8 mouse cellular contexts compared by ENCODE assay signal in genomic region chr2:29054545-29054935, GRCm38 (mm10). TPM values are rescaled to one million over a fixed set of nuclear protein-coding genes. Genes with fewer than 3 reads are reported as not detected.
A peak's percentile ranks its signal among the peaks of the same experiment; 100 is the strongest.
DNase-seq lines count a peak whose midpoint lies in the region; ATAC-seq and TF ChIP-seq lines count a peak whose summit lies in the region.

No protein-coding gene starts in this region.

- H3K4me2 ChIP-seq in hindbrain, embryonic 13.5 days, result peak overlapping the region; percentile 76
- peak overlapping the region; percentile 79 for H3K4me2 ChIP-seq in midbrain, embryonic 12.5 days (replicated peaks)

- DNase-seq in kidney, adult 2 months, result no peak
- DNase-seq in kidney, postnatal 36 days, result no peak
- no peak for DNase-seq in cerebellum, adult 9-10 months
- no peak for DNase-seq in yolk sac, embryonic 10.5 days (ENCODE audit: low spot score)
- DNase-seq in layer of hippocampus, postnatal 14 days (ENCODE audit: low spot score in 2 of 2), result no peak

- peak overlapping the region; percentile 67 for H3K9ac ChIP-seq in hindbrain, embryonic 13.5 days
- H3K9ac ChIP-seq in midbrain, embryonic 12.5 days (replicated peaks), result peak overlapping the region; percentile 56

- no peaks in the 10 kb centered on the region for H3K9me3 ChIP-seq in hindbrain, embryonic 13.5 days
- no peaks in the 10 kb centered on the region for H3K9me3 ChIP-seq in midbrain, embryonic 12.5 days

- 0 out of 2 replicates have a peak, but pooled peaks cover 5% of the 10 kb centered on the region for H3K4me1 ChIP-seq in kidney, adult 2 months (ENCODE audit: control insufficient read depth, insufficient read depth, low read length)
- peaks cover 16% of the 10 kb centered on the region for H3K4me1 ChIP-seq in bone marrow macrophage, adult 2 months (ENCODE audit: control insufficient read depth, insufficient read depth, low read length)
- peaks cover 19% of the 10 kb centered on the region for H3K4me1 ChIP-seq in hindbrain, embryonic 13.5 days (replicated peaks)
- H3K4me1 ChIP-seq in midbrain, embryonic 12.5 days, result peaks cover 24% of the 10 kb centered on the region

- no peak; the same call in none of the 2 replicates for ATAC-seq in hindbrain, embryonic 13.5 days (ENCODE audit: low FRiP score)
- ATAC-seq in midbrain, embryonic 12.5 days (ENCODE audit: low FRiP score, low read depth), result 0 out of 2 replicates have a peak, but pooled peaks have one; percentile 21

- no peaks in the 10 kb centered on the region for H3K36me3 ChIP-seq in kidney, adult 2 months (ENCODE audit: control insufficient read depth, insufficient read depth, low read length)
- no peaks in the 10 kb centered on the region for H3K36me3 ChIP-seq in hindbrain, embryonic 13.5 days
- H3K36me3 ChIP-seq in midbrain, embryonic 12.5 days, result no peaks in the 10 kb centered on the region

- no peak for TF ChIP-seq CTCF in kidney, adult 2 months (conservative IDR thresholded peaks at IDR 0.05; ENCODE audit: insufficient read depth, insufficient read length, low read depth, low read length)
- TF ChIP-seq CTCF in bone marrow macrophage, adult 2 months (IDR thresholded peaks at IDR 0.05; ENCODE audit: low read depth, low read length), result no peak

- no peaks in the 10 kb centered on the region for H3K27me3 ChIP-seq in kidney, adult 2 months (replicated peaks; ENCODE audit: control insufficient read depth, insufficient read depth, low read length)
- H3K27me3 ChIP-seq in hindbrain, embryonic 13.5 days, result peaks cover 66% of the 10 kb centered on the region
- H3K27me3 ChIP-seq in midbrain, embryonic 12.5 days, result peaks cover 48% of the 10 kb centered on the region

- H3K4me3 ChIP-seq in kidney, adult 2 months (ENCODE audit: insufficient read depth, low read depth, low read length), result peak overlapping the region; percentile 76
- H3K4me3 ChIP-seq in bone marrow macrophage, adult 2 months (ENCODE audit: insufficient read depth, low read length), result peak overlapping the region; percentile 55
- H3K4me3 ChIP-seq in hindbrain, embryonic 13.5 days, result peak overlapping the region; percentile 50
- H3K4me3 ChIP-seq in midbrain, embryonic 12.5 days, result peak overlapping the region; percentile 51

- 2% methylated on average over 30 of the region's 30 CpGs for WGBS in kidney, adult 2 months
- 1% methylated on average over 30 of the region's 30 CpGs for WGBS in hindbrain, embryonic 13.5 days
- 2% methylated on average over 28 of the region's 30 CpGs for WGBS in midbrain, embryonic 12.5 days

- H3K27ac ChIP-seq in kidney, adult 2 months (ENCODE audit: insufficient read depth, low read depth, low read length), result no peak overlapping the region
- no peak overlapping the region for H3K27ac ChIP-seq in bone marrow macrophage, adult 2 months (ENCODE audit: insufficient read depth, low read depth, low read length)
- H3K27ac ChIP-seq in hindbrain, embryonic 13.5 days, result no peak overlapping the region
- H3K27ac ChIP-seq in midbrain, embryonic 12.5 days (replicated peaks), result no peak overlapping the region

- TF ChIP-seq POLR2A in kidney, adult 2 months (IDR thresholded peaks at IDR 0.05; ENCODE audit: low read depth, low read length), result no peak
- TF ChIP-seq POLR2A in bone marrow macrophage, adult 2 months (IDR thresholded peaks at IDR 0.05; ENCODE audit: borderline replicate concordance, low read depth, low read length), result no peak

RNA-seq across cellular contexts. Expression of gene Cfap77, which starts 0.3 kb away (rescaled TPM):
- polyA plus RNA-seq in kidney, adult 2 months (2012; rRNA removed), result 0.31 and 0.61 TPM in 2 replicates
- not detected in 2 replicates for polyA plus RNA-seq in bone marrow macrophage, adult 2 months (2012; ENCODE audit: insufficient read depth, insufficient read length, missing spikeins)
- 0.18 and 0.22 TPM in 2 replicates for polyA plus RNA-seq in hindbrain, embryonic 13.5 days (2015; fragmentation: Nextera tagmentation; extraction: Ambion mirVana)
- 0.47 and 0.64 TPM in 2 replicates for polyA plus RNA-seq in midbrain, embryonic 12.5 days (2016; fragmentation: Nextera tagmentation; extraction: Ambion mirVana)
- total RNA-seq in layer of hippocampus, postnatal 14 days (2021), result 1 to 10 TPM in 1 of 2 experiments, under 1 TPM in 1; 0.69 to 1.2 TPM

RNA-seq across cellular contexts. Expression of gene Ttf1, which starts 5.5 kb away (rescaled TPM):
- 5.6 and 6.5 TPM in 2 replicates for polyA plus RNA-seq in kidney, adult 2 months (2012; rRNA removed)
- 23.1 and 26.7 TPM in 2 replicates for polyA plus RNA-seq in bone marrow macrophage, adult 2 months (2012; ENCODE audit: insufficient read depth, insufficient read length, missing spikeins)
- polyA plus RNA-seq in hindbrain, embryonic 13.5 days (2015; fragmentation: Nextera tagmentation; extraction: Ambion mirVana), result 8.4 and 10.1 TPM in 2 replicates
- polyA plus RNA-seq in midbrain, embryonic 12.5 days (2016; fragmentation: Nextera tagmentation; extraction: Ambion mirVana), result 13.8 and 15.5 TPM in 2 replicates
- 10 to 100 TPM; 11.2 to 12.5 TPM for total RNA-seq in layer of hippocampus, postnatal 14 days (2021)
